Mouse (Mus musculus): ENCODE measurements at regions not wholly inside any gene's neighbourhood (a gene's known extent, or its start where the extent isn't known, plus 50 kb on each side); places are given as distances from the start of the nearest gene placed in this dataset.

GRCm38 (mm10) chr8:126538136-126538535 is 55.6 kb downstream of the Irf2bp2 start:
- ATAC-seq (ENCODE audit: insufficient read depth, low read depth), result no peak
- no peak overlapping the region for H3K4me2 ChIP-seq (ENCODE audit: low read depth, low read length)
- no peak for TF ChIP-seq EP300 (IDR thresholded peaks at IDR 0.05; ENCODE audit: low read depth)
- no peak for TF ChIP-seq CTCF (IDR thresholded peaks at IDR 0.05; ENCODE audit: low read depth)
- no peaks in the 10 kb centered on the region for H3K9me3 ChIP-seq (replicated peaks; ENCODE audit: control insufficient read depth, low read length)
- H3K36me3 ChIP-seq (replicated peaks; ENCODE audit: control insufficient read depth, insufficient read depth, low read length), result no peaks in the 10 kb centered on the region
- 54% methylated on average over 3 of the region's 3 CpGs for WGBS
- no peak overlapping the region for H3K9ac ChIP-seq (replicated peaks; ENCODE audit: low read depth, low read length)
- H3K4me1 ChIP-seq (ENCODE audit: control insufficient read depth, insufficient read depth), result peaks cover 48% of the 10 kb centered on the region
- H3K4me3 ChIP-seq (ENCODE audit: low read depth, low read length), result no peak overlapping the region
- no peaks in the 10 kb centered on the region for H3K27me3 ChIP-seq (ENCODE audit: control insufficient read depth, insufficient read depth, low read length)
- DNase-seq (ENCODE audit: low spot score), result no peak
- peak overlapping the region; percentile 79 for H3K27ac ChIP-seq (ENCODE audit: low read depth)

GRCm38 (mm10) chr8:126536928-126537618 is 56.7 kb downstream of the Irf2bp2 start:
- peak; percentile 70 for ATAC-seq (ENCODE audit: insufficient read depth, low read depth)
- Histone ChIP-seq H3K4me1 (ENCODE audit: control insufficient read depth, insufficient read depth) (peaks cover 46% of the 10 kb centered on the region), H3K36me3 (replicated peaks; ENCODE audit: control insufficient read depth, insufficient read depth, low read length) (no peaks in the 10 kb centered on the region), H3K9ac (replicated peaks; ENCODE audit: low read depth, low read length) (no peak overlapping the region), H3K4me3 (ENCODE audit: low read depth, low read length) (no peak overlapping the region), H3K27me3 (ENCODE audit: control insufficient read depth, insufficient read depth, low read length) (no peaks in the 10 kb centered on the region), H3K4me2 (ENCODE audit: low read depth, low read length) (peak overlapping the region; percentile 32), H3K27ac (ENCODE audit: low read depth) (peak overlapping the region; percentile 96), H3K9me3 (replicated peaks; ENCODE audit: control insufficient read depth, low read length) (no peaks in the 10 kb centered on the region)
- TF ChIP-seq EP300 (IDR thresholded peaks at IDR 0.05; ENCODE audit: low read depth), result peak; percentile 91; the same call in 1 of the 2 replicates
- no peak for TF ChIP-seq CTCF (IDR thresholded peaks at IDR 0.05; ENCODE audit: low read depth)
- WGBS, result 2% methylated on average over 6 of the region's 6 CpGs
- DNase-seq (ENCODE audit: low spot score), result peak; percentile 92

- ATAC-seq (ENCODE audit: insufficient read depth, low read depth), result no peak
- Histone ChIP-seq H3K27ac (ENCODE audit: low read depth) (peak overlapping the region; percentile 96), H3K9me3 (replicated peaks; ENCODE audit: control insufficient read depth, low read length) (no peaks in the 10 kb centered on the region), H3K9ac (replicated peaks; ENCODE audit: low read depth, low read length) (no peak overlapping the region), H3K27me3 (ENCODE audit: control insufficient read depth, insufficient read depth, low read length) (no peaks in the 10 kb centered on the region), H3K36me3 (replicated peaks; ENCODE audit: control insufficient read depth, insufficient read depth, low read length) (no peaks in the 10 kb centered on the region), H3K4me2 (ENCODE audit: low read depth, low read length) (no peak overlapping the region), H3K4me3 (ENCODE audit: low read depth, low read length) (no peak overlapping the region), H3K4me1 (ENCODE audit: control insufficient read depth, insufficient read depth) (peaks cover 54% of the 10 kb centered on the region)
- 34% methylated on average over 11 of the region's 11 CpGs for WGBS
- DNase-seq (ENCODE audit: low spot score), result peak; percentile 48
- TF ChIP-seq EP300 (IDR thresholded peaks at IDR 0.05; ENCODE audit: low read depth), result no peak
- TF ChIP-seq CTCF (IDR thresholded peaks at IDR 0.05; ENCODE audit: low read depth), result no peak
Measured at GRCm38 (mm10) chr8:126536132-126536927, 57.5 kb downstream of the Irf2bp2 start.

- TF ChIP-seq CTCF (IDR thresholded peaks at IDR 0.05; ENCODE audit: low read depth) (no peak), EP300 (IDR thresholded peaks at IDR 0.05; ENCODE audit: low read depth) (no peak)
- DNase-seq (ENCODE audit: low spot score), result peak; percentile 30
- Histone ChIP-seq H3K27me3 (ENCODE audit: control insufficient read depth, insufficient read depth, low read length) (no peaks in the 10 kb centered on the region), H3K4me1 (ENCODE audit: control insufficient read depth, insufficient read depth) (peaks cover 44% of the 10 kb centered on the region), H3K9ac (replicated peaks; ENCODE audit: low read depth, low read length) (no peak overlapping the region), H3K36me3 (replicated peaks; ENCODE audit: control insufficient read depth, insufficient read depth, low read length) (no peaks in the 10 kb centered on the region), H3K4me3 (ENCODE audit: low read depth, low read length) (no peak overlapping the region), H3K27ac (ENCODE audit: low read depth) (0 out of 2 replicates have a peak overlapping the region, but pooled peaks have one; percentile 28), H3K9me3 (replicated peaks; ENCODE audit: control insufficient read depth, low read length) (no peaks in the 10 kb centered on the region), H3K4me2 (ENCODE audit: low read depth, low read length) (no peak overlapping the region)
- WGBS, result 36% methylated on average over 7 of the region's 7 CpGs
- no peak; the same call in 1 of the 2 replicates for ATAC-seq (ENCODE audit: insufficient read depth, low read depth)
Measured at GRCm38 (mm10) chr8:126532284-126532974, 57.6 kb upstream of the Tarbp1 start.

- H3K27me3 ChIP-seq (ENCODE audit: control insufficient read depth, insufficient read depth, low read length), result no peaks in the 10 kb centered on the region
- DNase-seq (ENCODE audit: low spot score), result no peak
- no peak overlapping the region for H3K4me2 ChIP-seq (ENCODE audit: low read depth, low read length)
- 36% methylated on average over 7 of the region's 7 CpGs for WGBS
- peak overlapping the region; percentile 28 for H3K27ac ChIP-seq (ENCODE audit: low read depth)
- H3K4me1 ChIP-seq (ENCODE audit: control insufficient read depth, insufficient read depth), result peaks cover 48% of the 10 kb centered on the region
- no peaks in the 10 kb centered on the region for H3K36me3 ChIP-seq (replicated peaks; ENCODE audit: control insufficient read depth, insufficient read depth, low read length)
- no peak overlapping the region for H3K9ac ChIP-seq (replicated peaks; ENCODE audit: low read depth, low read length)
- H3K9me3 ChIP-seq (replicated peaks; ENCODE audit: control insufficient read depth, low read length), result no peaks in the 10 kb centered on the region
- ATAC-seq (ENCODE audit: insufficient read depth, low read depth), result no peak
- TF ChIP-seq CTCF (IDR thresholded peaks at IDR 0.05; ENCODE audit: low read depth) (no peak), EP300 (IDR thresholded peaks at IDR 0.05; ENCODE audit: low read depth) (no peak)
- no peak overlapping the region for H3K4me3 ChIP-seq (ENCODE audit: low read depth, low read length)
Measured at GRCm38 (mm10) chr8:126531459-126531858, 56.6 kb upstream of the Tarbp1 start.
